In genomic region chr16:17646310-17647114, GRCm38 (mm10) we compare ENCODE assay signal across 1 mouse cellular context.
TF ChIP-seq lines count a peak whose summit lies in the region.

Ccdc74a (plus strand) TSS chr16:17646470.

TF ChIP-seq in C2C12, 6 proteins besides CTCF, POLR2A, EP300 and RAD21:
- TF ChIP-seq MYOD1 (IDR thresholded peaks at IDR 0.05; ENCODE audit: control insufficient read depth, insufficient read length, low read depth), result no peak
- TF ChIP-seq USF1 (IDR thresholded peaks at IDR 0.05; ENCODE audit: low read depth), result no peak
- TF ChIP-seq MYOG (IDR thresholded peaks at IDR 0.05; ENCODE audit: control insufficient read depth, extremely low read depth, insufficient read length), result no peak
- no peak for TF ChIP-seq CEBPB (IDR thresholded peaks at IDR 0.05; ENCODE audit: low read depth)
- TF ChIP-seq MAX (IDR thresholded peaks at IDR 0.05), result no peak
- TF ChIP-seq FOSL1 (IDR thresholded peaks at IDR 0.05; ENCODE audit: insufficient read depth, low read length, poor library complexity, severe bottlenecking), result no peak
